Mouse (Mus musculus) naive thymus-derived CD4-positive, alpha-beta T cell, adult 2 months (primary cell): ENCODE data around the gene Mfrp.
"Not testable (repeated sequence)": the region's sequence is repeated elsewhere in the genome, so short reads cannot be mapped to it uniquely, and the experiment has no call there.

Experiments used
- DNase-seq: peaks from one replicate; pipeline ENCODE4 v3.0.0-alpha.2; 2011; ENCODE audit warnings: low read depth

The Mfrp gene

DNA sequence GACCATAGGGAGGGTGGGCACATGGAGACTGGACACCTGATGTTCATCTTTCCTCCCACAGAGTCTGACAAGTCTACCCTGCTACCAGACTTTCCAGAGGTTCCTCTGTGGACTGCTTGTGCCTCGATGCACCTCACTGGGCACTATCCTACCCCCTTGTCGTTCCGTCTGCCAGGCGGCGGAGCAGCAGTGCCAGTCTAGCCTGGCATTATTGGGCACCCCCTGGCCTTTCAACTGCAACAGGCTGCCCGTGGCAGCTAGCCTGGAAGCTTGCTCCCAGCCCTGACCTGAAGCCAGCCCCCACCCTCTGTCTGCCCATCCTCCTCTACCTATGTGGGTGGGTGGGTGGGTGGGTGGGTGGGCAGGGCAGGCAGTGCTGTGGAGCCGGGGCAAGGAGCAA is 4.7 kb downstream of the Mfrp start:
- DNase-seq: no peak

GRCm38 (mm10) chr9:44106596-44106995 is 5.1 kb downstream of the Mfrp start:
- no peak for DNase-seq

GRCm38 (mm10) chr9:44107110-44107509 is 5.6 kb downstream of the Mfrp start, which contains the start of gene C1qtnf5:
Gene C1qtnf5, plus strand, starts transcription at chr9:44107245.
- no peak for DNase-seq

- no peak for DNase-seq
These were observed 6.1 kb downstream of the Mfrp start for GRCm38 (mm10) chr9:44107557-44108179.

GRCm38 (mm10) chr9:44108269-44109055 is 6.9 kb downstream of the Mfrp start:
- DNase-seq: no peak

GRCm38 (mm10) chr9:44109360-44110095 is 8.0 kb downstream of the Mfrp start:
- peak; percentile 88 for DNase-seq

DNA sequence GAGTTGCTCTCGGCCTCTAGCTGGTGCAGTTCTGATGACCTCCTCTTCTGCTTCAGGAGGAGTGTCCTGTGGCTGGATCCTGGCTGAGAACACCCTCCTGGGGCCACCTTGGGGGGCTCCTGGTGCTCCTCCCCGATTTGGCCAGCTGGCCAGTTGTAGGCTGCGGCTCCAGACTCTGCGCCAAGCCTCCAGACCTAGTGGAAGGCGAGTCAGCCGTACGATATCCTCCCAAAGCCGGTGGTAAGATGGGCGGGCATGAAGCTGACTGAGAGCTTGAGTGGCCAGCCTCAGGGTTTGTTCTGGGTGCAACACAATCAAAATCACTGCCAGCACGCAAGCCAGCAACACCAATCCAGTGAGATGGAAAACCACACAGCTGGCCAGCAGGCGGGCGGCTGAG is 10.4 kb downstream of the Mfrp start:
- DNase-seq: not testable (repeated sequence)

- DNase-seq: peak; percentile 98
These were observed 11.7 kb downstream of the Mfrp start, which contains the start of the genes Gm49380 and Rnf26 for GRCm38 (mm10) chr9:44113105-44113789. Gene Gm49380, minus strand, starts transcription at chr9:44113500. Gene Rnf26, minus strand, starts transcription at chr9:44113517.

GRCm38 (mm10) chr9:44114453-44114852 is 12.9 kb downstream of the Mfrp start:
- DNase-seq: no peak

- peak; percentile 53 for DNase-seq
These were observed 14.1 kb downstream of the Mfrp start for GRCm38 (mm10) chr9:44115599-44115998.

GRCm38 (mm10) chr9:44116182-44116581 is 14.7 kb downstream of the Mfrp start:
- DNase-seq: no peak

- DNase-seq: peak; percentile 78
These were observed 17.5 kb downstream of the Mfrp start for GRCm38 (mm10) chr9:44119011-44119410.

DNA sequence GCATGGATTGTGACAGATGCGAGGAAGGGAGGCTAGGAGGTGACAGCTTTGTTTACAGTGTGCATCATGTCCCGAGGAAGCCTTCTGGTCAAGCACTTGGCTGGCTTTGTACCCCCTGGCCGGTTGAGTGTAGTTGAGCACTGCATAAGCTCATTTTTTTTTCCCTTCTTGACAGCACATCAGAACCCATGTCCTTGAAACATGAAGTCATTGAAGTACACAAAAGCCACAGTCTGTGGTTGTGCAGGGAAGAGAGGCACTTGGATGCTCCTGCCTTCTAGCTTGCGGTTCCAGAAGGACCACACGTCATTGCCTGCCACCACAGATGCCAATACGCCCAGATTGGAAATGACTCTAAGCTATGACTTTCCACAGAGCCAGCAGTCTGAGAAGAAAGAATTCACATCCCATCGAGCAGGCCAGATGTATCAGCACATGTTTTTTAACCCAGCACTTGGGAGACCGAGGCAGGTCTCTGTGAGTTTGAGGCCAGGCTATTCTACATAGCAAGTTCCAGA is 18.5 kb downstream of the Mfrp start:
- DNase-seq: no peak

GRCm38 (mm10) chr9:44124317-44124716 is 22.8 kb downstream of the Mfrp start:
- DNase-seq: peak; percentile 57

GRCm38 (mm10) chr9:44125026-44125425 is 23.5 kb downstream of the Mfrp start:
- no peak for DNase-seq

- DNase-seq: peak; percentile 93
These were observed 24.3 kb downstream of the Mfrp start for GRCm38 (mm10) chr9:44125546-44126428.

GRCm38 (mm10) chr9:44126746-44127145 is 25.2 kb downstream of the Mfrp start:
- DNase-seq: no peak

GRCm38 (mm10) chr9:44127351-44127801 is 25.8 kb downstream of the Mfrp start:
- no peak for DNase-seq

DNA sequence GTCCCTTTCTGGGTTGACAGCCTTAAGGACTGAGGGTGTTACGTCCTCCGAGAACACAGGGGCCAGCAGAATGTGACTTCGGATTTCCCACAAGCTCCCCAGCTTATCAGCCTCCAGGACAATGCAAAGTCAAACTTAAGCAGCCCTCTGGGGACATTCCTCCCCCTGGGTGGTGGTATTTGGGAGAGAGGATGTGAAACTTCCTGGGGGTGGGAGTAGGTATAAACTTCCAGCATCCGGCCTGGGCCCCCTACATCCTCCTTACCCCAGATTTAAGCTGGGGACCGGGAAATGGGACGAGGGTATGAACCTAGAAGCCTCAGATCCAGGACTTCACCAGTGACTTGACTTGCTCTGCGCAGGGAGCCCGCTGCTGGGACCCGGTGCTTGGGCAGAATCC is 28.1 kb downstream of the Mfrp start:
- no peak for DNase-seq

DNA sequence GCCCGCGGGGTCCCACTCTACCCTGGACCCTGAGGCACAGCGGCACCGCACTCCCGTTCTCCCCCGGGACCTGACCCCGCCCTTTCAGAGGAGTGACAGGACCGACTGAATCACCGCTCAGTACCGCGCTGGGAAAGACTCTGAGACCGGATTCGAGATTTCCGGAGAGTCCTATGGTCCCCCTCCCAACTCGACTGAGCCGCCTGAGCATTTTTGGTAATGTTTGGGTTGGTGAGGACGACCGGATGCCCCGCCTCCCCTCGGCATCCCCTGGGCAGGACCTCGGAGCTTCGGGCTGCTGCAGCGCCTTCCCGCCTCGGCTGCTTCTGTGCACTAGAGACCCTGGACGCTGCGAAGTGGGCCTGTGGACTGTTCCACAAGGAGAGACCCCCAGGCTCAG is 28.5 kb downstream of the Mfrp start:
- DNase-seq: peak; percentile 87
